Mouse (Mus musculus) CD4-positive, CD25-positive, alpha-beta regulatory T cell, adult 4 months (primary cell): ENCODE results near the gene Gprc6a. TPM values are rescaled to one million over a fixed set of nuclear protein-coding genes. Genes with fewer than 3 reads are reported as not detected.

Experiments used
- ATAC-seq: one replicate; pipeline ENCODE4 v1.8.0; 2017
- polyA plus RNA-seq, 2 experiments: library from polyadenylated mRNA; unstranded; fragments of 100-300 nt; shearing (Covaris generic); gene quantifications; one replicate each; pipeline ENCODE4 v1.2.1; 2017

Gene Gprc6a
- polyA plus RNA-seq: not detected

DNA sequence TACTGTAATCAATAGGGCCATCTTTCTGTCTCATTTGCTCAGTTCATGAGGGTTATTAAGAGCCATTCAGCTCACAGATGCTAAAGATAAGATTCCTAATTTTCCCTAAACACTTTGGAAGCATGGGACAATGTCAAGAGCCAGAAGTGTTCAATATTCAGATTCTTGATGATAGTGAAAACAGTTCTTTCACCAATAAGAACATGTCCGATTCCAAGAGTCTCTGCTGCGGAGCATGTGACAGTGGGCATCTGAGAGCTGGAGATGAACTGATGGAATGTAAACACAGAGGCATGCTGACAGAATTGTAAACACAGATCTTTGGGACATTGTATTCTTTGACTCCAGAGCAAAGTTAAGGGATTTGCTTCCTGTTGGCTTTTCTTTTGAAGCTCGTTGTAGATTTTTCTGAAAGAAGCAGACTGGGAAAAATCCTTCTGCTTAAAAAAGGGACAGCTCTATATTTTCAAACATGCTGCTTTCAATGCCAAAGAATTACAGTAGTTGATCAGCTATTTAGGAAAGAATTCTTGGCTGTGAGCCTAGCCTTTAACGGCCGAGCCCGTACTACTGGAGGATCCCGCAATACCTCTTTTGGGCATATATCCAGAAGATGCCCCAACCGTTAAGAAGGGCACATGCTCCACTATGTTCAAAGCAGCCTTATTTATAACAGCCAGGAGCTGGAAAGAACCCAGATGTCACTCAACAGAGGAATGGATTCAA is at the start of gene Gprc6a:
TSS of gene Gprc6a (minus strand) at position 51 of the 726 bp plus-strand sequence.
- ATAC-seq: no peak

DNA sequence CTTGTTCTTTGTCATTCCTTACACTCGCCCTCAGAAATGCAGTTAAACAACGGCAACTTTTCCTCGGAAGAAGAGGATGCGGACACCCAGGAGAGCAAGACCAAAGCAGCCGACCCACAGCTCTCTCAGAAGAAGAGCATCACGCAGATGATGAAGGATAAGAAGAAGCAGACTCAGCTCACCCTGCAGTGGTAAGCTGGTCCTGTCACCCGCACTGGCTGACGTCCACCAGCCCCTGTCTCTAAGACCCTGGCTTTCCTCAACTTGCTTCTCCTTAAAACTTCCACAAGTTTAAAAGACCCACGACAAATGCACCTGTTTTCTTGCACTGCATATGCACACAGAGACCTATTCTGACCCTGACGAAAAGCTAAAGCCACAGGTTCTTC is 47.0 kb upstream of the Gprc6a start:
- no peak for ATAC-seq

DNA sequence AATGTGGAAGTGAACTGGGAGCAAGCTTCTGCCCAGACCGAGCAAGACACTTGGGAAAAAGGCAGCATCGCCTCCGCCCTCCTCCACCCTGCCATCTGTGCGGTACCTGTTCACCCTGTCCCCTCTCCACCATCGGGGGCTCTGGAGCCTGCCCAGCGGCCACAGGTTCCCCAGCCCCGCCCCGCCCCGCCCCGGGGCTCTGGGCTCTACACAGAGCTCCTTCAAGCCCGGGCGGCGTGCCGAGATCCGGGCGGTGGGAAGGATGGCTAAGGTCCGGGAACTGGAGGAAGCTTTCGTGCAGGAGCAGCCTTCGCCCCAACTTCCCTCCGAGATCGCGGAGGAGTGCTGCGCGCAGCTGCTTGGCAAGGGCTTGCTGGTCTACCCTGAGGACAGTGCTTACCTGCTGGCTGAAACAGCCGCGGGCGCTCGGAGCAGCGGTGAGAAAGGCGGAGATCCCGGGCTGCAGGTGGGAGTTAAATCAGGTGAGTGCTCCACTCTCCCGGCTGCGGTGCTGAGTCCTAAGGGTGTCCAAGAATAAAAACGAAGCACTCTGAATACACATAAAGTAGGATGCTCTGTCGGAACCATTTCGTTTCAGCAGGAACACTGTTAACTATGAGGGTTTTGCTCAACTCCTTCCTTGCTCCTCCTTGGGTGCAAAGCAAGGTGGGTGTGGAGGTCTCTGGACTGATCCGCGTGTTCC is 46.4 kb upstream of the Gprc6a start, which contains the start of gene Rfx6:
TSS of gene Rfx6 (plus strand) at position 209 of the 703 bp plus-strand sequence.
- no peak for ATAC-seq

DNA sequence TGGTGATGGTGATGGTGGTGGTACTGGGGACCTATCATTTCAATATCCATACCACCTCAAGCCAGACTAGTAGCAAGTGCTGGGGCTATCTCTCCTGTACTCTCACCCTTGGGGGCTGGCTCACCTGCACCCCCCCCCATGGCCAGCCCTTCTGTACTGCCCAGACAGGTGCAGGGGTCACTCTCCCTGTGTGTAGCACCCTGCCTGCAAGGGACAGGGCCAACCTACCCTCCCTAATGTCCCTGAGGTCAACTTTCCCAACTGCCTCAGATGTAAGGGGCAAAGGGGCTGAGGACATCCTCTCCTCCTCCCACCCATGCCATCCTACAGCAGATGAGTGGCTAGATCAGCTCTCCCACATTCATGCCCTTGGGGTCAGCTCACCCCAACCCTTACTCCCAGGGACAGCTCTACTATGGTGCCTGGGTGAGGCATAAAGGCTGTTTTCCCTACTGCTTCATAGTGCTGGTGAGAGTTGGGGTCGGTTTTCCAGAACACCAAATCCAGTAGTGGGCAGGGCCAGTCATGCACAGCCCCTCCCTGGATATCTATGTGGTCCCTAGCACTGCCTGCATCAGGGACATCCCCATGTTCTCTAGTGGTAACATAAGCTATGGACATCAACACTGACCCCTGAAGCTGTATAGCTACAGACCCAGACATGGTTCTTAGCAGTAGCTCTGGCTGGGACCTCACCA is 41.0 kb upstream of the Gprc6a start:
- ATAC-seq: no peak

DNA sequence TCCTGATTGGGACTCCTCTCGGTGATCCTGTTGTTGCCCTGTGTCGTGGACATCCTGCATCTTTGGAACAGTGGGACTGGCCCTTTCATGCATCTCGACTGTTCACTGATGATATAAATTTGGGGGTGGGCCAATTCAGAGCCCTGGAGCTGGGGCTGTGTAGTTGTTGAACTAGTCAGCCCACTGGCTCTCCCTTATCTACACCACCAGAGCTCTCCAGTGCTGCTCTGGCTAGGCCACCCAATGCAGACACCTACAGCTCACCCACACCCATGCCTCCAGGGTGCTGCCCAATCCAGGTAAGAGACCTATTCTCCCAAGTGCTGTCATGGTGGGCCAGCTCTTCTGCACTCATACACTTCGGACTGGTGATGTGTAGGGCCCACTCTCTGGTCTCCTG is 40.3 kb upstream of the Gprc6a start:
- ATAC-seq: no peak

DNA sequence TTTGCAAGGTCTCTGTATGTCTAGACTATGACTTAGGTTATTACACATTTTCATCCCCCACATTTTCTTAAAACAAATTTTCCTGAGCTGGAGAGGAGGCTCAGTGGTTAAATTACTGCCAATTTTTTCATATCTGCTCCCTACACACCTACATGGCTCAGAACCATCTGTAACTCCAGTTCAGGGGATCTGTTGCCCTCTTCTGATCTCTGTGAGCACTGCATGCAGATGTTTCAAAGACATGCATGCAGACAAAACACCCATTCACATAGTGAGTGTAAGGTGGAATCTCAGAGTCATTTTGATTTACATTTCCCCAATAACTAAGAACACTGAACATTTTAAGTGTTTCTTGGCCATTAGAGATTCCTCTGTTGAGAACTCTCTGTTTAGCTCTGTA is 38.1 kb upstream of the Gprc6a start:
- ATAC-seq: no peak

DNA sequence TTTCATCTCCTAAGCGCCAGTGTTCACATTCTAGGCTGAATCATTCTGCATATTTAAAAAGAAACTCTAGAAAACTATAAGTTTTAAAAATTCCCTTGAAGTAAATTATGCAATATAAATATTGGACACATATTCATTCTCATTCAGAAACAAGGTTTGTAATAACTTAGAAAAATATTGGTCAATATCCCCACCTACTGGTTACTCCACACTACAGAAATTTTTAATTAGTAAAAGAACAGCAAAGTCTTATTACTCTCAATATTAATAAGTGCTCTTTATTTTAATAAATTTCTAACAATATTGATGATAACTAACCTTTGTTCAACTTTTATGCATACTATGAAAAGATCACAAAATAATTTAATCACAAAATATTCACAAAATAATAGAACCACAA is 26.1 kb upstream of the Gprc6a start:
- ATAC-seq: no peak

DNA sequence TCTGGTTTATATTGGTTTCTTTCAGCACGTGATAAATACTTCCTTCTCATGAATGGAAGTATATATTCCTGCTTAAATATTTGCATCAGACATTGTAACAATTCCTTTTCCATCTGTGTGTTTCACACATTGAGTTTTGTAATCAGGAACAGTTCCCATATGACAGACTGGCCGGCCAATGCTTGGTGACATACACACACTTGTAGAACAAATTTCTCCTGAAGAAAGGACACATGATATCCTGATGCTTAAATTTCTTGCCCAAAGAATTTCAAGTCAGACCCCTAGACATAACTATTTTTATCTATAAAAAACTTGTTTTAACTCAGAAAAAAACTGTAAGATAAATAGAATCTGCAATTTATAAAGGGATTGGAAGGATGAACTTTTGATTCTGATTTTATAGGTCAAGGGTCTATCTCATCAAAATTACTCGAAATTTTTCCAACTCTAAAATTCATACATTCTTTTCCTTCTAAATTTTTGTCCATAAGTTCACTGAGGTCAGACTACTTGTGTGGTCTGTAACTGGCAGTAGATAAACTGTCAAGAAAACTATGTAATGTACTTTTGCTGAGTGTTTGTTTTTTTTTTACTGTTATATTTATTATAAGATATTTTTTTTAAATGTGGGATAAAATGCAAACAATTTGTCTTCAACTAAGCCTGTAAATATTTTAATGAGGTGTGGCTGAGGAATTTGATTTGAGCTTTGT is 18.4 kb upstream of the Gprc6a start:
- no peak for ATAC-seq

DNA sequence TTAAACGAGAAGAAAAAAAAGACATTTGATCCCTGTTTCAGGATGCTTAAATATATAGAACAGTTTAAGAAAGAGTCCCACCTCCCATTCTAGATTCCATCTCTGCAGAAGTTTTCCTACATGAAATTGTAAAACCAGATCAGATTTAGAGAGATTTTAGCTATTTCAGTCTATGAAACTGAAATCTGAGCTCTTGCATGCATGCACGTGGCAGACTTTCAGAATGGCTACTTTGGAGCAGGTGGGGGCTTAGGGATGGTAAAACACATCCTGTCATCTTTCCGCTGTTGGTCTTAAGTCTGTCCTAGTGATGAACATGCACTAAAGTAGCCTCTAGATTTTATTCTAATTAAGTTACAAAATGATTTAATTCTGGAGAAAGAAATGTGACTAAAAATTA is 10.1 kb downstream of the Gprc6a start:
- no peak for ATAC-seq

DNA sequence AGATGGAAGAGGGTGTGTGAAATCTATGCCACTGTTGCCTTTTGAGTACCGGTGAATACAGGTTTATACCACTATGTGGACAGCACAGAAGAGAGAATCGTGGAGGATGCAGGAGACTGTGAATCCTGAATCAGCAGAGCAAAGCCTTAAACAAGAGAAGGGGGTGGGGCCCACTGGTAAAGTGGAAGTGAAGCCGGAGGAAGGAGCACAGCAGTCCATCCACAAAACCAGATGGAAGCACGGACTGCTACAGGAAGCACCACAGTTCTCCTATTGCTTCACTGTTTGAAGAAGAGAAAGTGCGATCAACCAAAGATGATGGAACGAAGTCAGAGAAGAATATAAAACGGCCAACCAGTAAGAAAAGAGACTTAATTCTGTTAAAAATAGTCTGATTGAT is 11.1 kb downstream of the Gprc6a start:
- no peak for ATAC-seq

DNA sequence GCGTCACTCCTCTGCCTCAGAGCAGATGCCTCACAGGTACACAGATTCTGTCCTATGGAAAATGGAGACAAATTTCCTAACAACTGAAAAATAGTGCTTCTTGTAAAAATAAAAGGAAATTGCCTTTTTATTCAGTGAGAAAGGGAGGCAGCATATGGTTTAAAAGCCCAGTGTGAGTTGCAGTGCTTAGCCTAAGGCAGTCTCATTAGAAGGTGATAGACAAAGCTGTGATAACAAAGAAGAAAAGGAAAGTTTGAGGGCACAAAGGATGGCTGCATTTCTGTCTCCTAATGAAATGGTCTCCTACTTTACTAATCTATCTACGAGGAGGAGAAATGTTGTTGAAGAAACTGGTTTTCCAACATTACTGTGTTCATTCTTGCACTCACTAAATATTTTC is 12.7 kb downstream of the Gprc6a start:
- ATAC-seq: no peak

DNA sequence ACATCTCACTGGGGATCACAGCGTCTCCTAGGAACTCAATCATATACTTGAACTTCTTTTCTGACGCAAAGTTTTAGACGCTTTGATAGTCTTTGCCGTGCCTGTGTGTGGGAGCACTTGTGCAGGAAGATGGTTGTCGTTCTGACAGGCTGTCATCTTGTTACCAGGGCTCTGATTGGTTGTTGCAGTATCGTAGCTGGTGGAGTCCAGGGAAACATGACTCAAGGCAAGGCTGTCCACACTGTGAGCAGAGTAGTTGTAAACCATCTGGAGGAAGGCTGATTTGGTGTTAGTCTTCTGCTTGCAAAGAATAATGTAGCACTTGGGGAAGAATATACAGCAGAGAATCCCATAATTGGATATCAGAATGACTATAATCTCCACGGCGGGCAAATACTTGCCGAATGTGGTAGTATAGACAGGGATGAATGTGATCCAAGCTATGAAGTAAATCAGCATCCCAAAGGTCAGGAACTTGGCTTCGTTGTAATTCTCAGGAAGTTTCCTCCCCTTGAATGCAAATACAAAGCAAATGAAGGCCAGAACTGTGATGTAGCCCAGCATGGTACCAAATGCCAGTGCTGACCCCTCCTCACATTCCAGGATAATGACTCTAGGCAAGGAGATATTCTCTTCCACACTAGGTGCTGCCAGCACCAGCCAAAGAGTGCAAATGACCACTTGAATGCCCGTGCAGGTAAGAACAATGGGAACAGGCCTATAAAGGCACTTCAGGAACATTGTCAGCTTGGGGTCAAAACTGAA is 16.3 kb downstream of the Gprc6a start:
- no peak for ATAC-seq

DNA sequence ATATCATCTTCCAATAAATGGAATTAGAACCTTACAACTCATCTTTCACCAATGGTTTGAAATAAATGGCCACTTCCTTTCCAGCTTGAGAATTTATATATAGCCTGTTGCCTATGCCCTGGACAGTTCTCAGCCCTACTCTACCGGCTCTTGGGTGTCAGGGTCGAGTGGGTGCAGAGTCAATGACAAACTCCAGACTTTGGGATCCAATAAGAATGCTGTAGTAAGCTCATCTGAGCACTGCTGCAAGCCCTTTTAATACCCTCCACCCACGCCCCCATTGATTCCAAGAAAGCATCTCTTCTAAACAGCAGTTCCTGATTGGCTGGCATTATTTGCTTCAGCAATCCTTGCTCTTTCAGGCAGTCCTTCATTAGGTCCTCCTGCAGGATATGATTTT is 17.8 kb downstream of the Gprc6a start:
- ATAC-seq: no peak

DNA sequence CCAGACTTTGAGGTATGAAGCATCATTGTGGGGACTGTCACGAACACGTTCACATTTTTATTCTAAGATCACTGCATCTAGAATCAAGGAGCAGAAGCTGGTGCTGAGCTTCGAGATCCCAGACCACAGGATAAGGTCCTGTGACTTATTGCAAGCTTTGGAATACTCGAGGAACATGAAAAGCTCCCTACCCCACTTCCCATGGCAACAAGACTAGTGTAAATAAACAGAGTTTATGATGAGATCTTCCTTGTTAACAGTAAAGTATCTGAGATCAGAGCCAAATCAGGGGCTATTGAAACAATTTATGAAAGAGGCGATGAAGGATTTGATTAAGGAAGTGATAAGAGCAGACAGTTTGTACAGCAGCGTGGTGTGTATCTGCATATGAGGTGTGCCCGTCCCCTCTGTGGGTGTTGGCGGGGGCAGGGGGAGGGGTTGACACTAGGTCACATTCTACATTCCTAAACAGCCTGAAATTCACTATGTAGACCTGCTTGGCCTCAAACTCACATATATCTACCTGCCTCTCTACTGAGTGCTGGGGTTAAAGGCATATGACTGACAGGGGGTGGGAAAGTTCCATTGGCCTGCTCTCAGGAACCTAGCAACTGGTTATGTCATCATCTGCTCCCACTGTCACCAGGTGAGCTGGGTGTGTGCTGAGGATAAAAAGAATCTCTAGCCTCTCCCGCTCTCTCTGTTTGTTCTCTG is 19.1 kb downstream of the Gprc6a start:
- no peak for ATAC-seq

DNA sequence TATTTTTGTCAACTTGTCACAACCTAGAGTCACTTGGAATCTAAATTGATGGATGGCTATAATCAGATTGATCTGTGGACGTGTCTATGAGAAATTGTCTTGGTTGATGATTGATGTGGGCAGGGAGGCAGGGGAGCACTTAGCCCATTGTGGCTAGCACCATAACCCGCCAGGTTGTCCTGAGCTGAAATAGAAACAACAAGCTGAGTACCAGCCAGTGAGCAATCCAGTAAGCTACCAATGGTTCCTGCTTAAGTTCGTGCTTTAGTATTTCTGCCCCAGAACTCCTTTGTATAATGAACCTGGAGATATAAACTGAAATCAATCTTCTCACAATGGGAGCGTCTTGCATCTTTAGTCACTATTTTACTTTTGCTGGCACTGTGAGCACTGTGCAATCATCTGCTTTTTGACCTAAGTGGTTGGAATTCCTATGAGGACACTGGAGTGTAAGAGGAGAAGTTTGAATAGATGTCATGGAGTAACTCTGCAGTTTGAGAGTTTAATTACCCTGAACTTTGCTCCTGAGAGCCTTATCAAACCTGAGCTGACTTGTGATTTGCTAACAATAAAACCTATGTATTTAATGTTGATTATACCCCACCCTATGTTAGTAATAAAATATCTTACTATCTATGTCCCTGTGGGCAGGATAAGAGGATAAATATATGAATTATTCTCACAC is 21.4 kb downstream of the Gprc6a start:
- no peak for ATAC-seq

DNA sequence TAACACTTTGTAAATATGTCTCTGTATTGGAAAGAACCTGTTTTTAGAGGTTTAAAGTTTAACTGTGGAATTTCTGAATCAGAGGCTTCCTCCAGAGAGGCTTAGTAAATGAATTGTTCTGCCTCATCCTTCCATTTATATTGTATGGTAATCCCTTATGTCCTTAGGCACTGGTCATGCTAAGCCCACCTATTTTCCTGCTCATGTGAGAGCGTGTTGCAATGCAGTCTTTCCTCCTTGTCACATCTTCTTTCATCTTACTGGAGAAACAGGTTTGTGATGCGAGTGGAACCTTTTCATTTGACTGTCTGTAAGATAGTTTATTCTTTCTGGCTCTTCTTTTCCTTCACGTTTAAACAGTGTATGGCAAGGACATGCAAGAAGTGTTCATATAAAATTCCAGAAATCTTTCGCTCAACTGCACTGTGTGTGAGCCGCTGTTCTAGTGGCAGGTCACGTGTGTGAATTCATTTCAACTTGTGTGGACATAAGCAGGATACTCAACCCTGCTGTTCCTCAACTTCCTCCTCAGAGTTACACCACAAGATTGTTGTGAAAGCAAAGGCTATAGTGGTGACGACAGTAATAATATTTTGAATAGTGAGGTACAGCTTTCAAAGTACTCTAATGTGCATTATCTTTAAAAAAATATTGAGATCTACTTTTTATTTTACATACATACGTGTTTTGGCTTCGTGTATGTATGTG is 34.2 kb downstream of the Gprc6a start:
- no peak for ATAC-seq

DNA sequence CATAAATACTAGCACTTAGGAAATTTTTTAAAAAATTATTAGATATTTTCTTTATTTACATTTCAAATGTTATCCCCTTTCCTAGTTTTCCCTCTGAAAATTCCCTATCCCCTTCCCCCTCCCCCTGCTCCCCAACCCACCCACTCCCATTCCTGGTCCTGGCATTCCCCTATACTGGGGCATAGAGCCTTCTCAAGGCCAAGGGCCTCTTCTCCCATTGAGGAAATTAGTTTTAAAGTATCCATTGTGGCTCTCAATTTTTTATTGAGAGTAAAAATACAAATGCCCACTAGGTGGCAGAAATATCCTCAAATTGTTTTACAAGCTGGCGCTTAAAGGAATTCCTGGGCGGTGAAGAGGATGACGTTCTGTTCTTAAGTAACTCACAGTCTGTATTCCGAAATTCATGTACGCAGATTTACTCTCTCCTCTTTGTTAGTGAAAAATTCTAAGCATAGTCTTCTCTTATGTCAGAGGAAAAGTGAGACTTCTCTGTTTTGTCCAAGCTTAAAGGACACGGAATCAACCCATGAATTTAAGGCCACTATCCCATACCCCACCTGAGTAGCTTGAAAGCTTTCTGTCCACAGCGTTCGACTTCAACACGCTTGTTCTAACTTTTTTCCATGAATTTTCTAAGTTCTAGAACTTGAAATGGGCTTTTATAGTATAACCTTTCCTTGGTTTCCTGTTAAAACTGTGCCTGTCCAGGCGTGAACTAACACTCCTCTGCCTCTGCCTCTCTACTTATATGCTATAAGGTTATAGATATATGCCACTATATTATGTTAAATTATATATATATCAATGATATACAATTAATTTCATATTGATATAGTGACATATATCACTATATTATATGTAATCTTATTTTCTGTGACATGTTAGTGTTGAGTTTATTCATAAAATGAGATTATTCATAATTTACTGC is 36.0 kb downstream of the Gprc6a start:
- ATAC-seq: peak; percentile 53

DNA sequence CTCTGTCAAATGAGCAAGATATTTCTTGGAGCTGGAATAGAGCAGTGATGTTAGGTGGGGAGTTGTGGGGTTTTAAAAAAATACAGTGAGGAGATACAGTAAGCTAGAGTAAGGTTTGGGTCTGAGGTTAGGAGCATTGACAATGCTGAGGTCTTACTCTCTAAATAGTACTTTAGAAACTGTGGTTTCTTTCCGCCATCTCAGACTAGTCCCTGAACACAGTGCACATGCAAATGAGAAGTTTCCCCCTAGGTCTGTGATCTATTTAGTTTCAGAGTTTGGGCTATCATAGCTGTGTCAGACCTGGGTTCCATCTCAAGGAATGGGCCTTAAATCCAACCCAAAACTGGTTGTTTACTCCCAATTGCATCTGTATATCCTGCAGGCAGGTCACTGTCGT is 39.7 kb downstream of the Gprc6a start:
- no peak for ATAC-seq

DNA sequence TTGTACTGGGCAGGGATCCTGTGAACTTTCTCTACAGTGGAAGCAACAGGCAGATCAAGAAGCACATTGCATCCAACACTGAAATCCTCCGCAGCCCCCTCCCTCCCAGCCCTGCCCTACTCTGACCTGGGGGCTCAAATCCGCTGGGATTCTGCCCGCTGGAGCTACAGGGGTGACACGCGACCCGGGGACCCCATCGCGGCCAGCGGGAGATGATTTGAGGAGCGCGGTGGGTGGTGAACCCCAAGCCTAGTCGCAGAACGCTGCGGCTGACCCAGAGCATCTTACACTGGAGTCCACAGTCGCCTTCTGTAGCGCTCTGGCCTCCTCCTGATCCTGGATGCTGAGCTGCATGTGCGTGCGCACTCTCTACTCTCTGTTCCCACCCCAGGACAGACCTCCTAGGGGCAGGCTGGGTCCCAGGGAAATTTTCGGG is 41.1 kb downstream of the Gprc6a start, which contains the start of gene Fam162b:
TSS of gene Fam162b (minus strand) at position 379 of the 436 bp plus-strand sequence.
- ATAC-seq: no peak
